Mouse (Mus musculus): ENCODE measurements around the gene Atp6ap2.
"Not testable (repeated sequence)": the region's sequence is repeated elsewhere in the genome, so short reads cannot be mapped to it uniquely, and the experiment has no call there.

Gene Atp6ap2

DNA sequence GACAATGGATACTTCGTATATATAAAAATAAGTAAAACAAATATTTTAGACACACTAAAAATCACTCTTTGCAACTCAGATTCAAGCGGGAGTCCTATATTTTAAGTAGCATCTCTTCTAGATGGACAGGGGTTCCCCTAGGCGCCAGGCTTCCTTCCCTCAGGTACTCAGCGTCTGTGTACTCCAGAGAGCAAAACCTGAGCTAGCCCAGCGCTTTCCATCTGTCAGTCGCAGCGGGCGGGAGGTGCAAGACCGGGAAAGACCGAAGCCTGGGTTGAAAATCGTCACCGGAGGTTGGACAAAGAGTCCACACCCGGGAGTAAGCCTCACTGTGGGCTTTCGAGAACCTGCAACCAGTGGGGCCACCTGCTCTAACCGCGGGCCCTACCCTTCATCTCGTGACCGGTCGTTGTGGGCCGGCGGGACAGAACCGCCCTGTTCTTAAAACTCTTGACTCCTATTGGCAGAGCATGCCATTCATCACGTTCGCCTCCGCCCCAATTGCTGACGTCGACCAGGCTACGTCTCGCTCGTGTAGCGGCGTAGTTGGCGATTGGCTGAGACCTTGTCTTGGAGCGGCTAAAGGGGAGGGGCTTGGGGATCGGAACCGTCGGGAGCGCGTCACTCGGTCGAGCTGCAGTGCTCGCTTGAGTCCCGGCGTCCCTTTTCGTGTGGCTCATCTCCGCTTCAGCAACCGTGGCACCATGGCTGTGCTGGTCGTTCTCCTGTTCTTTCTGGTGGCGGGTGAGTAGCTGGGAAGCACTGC lies at the start of gene Atp6ap2:
TSS of gene Atp6ap2 (plus strand) at position 610 of the 766 bp plus-strand sequence.
- DNase-seq (ENCODE audit: low spot score): peak; percentile 91

DNA sequence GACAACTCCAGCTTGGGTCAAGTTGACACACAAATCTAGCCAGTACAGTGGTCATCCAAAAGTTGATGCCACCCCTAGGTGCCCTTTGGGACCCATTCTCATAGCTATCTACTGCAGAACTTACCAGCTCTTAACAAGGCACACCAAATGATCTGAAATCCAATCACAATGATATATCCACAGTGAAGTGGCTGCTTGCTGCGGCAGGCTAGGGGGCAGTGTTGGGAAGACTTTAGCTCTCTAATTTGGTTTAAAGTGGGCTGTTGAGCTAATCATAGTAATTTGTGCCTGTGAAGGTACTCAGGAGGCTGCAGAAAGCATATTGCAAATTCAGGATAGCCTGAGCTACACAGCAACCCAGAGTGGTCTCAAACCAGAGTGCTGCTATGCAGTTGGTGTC lies 43.2 kb upstream of the Atp6ap2 start:
- DNase-seq (ENCODE audit: low spot score): no peak

DNA sequence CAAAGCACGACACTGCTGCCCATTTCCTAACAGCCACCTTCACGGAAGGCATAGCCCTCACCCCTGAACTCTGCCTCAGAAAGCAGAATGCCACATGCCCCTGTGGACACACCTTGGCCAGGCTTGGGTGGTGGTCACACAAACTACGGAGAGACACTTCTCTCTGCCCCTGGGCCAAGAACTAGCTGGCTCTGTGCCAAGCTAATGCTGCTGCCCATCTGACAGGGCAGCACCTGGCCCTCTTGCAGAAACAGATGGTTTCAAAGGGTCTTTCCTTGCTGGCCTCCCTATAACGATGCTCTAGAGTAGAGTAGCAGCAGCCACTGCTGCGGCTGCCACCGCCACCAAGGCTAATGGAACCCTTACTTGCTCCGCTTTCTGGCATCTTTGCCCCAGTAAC lies 30.5 kb upstream of the Atp6ap2 start:
- DNase-seq (ENCODE audit: low spot score): no peak

DNA sequence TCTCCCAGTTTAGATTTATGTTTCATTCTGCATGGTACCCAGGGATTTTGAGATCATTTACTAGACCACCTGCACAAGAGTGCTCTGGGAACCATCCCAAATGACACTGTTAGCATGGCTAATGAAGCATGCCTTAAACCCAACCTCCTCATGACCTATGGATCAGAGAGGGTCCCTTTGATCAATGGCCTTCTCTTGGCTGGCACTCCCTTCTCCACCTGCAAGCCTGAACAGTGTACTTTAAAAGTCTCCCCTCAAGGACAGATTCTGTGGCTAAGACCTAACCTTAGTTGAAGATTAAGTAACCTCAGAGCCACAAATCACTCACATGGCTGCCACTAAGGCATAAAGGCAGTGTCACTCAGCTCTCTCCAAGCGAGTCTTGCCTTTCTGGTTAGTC lies 16.2 kb upstream of the Atp6ap2 start:
- no peak for DNase-seq (ENCODE audit: low spot score)

DNA sequence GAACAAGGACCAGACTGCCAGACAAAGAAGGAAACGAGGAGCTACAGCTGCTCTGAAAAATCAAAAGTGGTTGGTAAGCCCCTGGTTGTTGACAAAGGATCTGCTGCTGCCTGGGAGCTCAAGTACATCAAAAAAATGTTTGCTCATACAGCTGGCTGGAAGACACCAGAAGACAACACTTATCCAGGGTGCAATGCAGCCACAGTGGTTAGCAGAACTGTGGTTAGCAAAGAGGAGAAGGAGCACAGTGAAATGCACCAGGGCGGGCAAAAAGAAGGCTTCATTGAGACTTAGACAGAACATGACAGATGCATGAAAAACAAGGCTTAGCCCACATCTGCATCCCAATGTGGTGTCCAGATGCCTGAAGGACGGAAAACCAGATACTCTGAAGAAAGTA lies 9.7 kb upstream of the Atp6ap2 start:
- no peak for DNase-seq (ENCODE audit: low spot score)

DNA sequence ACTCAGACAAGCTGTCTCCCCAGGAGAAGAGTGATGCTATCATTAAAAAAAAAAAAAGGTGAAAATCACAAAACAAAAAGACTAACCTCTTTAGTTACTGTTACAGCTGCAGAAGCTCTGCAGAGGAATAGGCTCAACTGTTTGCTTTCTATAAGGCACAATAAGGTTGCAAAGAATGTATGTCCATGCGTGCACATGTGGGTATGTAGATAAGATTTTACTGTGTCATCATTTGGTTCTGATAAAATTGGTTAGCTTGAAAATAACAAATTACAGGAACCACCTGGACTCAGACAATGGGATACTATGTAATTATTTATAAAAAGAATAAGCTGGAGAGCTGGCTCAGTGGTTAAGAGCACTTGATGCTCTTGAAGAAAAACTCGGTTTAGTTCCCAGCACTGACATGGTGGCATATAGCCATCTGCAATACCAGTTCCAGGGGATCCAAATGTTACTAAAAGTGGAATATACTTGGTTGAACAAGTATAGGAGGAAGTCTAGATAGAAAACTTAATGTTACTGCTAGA lies 9.2 kb upstream of the Atp6ap2 start:
- no peak for DNase-seq (ENCODE audit: low spot score)

DNA sequence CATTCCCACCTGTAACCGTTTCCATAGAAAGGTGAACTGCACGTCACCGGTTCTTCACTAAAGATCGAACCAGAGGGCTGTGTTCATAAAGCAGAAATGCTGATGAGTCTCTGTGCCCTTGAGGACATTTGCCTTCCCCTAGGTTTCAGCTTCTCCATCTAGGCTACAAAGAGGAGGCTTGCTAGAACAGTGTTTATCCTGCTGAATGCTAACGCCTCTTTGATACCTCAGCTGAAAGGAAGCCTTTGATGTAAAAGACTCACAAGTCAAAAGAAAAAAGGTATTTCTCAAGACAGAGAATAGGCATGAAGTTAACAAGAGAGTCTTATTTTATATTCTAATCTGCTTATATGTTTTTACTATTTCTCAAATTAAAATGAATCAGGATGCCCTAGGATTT lies 4.3 kb upstream of the Atp6ap2 start:
- no peak for DNase-seq (ENCODE audit: low spot score)

DNA sequence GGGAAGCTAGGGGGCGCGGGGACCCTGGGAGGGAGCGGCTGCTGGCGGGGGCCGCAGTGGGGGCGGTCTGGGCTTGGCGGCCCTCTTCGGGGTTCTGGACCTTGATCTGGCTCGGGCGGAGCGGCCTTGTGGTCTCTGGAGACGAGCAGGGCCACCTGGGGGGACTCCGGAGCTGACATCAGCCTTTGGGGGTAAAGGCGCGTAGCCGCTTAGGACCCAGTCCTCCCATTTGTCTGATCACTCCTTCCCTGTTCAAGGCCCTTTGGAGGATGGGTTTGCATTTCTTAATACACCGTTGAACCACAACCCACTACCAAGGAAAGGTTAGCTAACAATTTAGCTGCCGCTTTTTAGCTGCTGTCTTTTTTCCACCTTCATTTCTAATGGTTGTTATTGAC lies 356 bp downstream of the Atp6ap2 start:
- no peak for DNase-seq (ENCODE audit: low spot score)

DNA sequence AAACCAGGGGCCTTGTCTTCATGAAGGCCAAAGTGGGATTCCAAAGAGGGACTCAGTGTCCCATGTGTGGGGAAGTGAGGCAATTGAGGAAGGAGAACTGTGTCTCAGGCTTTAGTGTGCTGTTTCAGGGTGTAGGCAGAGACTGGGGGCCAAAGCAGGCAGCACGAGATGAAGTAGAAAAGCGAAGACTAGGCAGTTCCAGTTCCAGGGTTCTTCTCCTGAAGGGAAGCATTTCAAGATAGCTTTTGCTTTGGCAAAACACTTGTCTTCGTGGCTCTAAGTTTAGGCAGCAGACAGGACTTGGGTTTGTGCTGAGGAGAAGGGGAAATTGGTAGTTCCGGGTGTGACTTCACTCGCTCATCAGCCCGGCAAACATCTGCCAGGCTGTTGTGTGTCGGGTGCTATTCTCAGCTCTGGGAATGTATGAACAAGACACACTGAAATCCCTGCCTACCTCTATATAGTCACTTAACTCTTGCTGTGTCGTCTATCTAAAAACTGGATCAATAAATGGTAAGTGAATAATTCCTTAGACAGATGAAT lies 3.9 kb downstream of the Atp6ap2 start:
- no peak for DNase-seq (ENCODE audit: low spot score)

DNA sequence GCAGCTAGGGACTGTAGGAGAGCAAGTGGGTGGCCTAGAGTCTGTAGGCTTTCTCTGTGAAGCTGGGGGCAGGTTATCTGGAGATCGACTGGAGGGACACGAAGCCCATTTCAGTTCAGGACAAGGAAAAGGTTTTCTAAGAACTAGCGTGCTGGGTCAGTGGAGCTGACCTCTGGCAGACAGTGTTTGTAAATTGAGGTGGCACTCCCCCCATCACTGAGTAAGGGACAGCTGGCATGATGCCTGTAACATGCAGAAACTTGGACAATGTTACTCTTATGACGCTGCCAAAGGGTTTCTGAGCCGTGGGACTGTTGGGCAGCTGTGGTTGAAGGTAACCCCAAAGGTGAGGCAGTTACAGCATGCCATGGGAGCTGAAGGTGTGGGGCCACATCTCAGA lies 4.4 kb downstream of the Atp6ap2 start:
- no peak for DNase-seq (ENCODE audit: low spot score)

DNA sequence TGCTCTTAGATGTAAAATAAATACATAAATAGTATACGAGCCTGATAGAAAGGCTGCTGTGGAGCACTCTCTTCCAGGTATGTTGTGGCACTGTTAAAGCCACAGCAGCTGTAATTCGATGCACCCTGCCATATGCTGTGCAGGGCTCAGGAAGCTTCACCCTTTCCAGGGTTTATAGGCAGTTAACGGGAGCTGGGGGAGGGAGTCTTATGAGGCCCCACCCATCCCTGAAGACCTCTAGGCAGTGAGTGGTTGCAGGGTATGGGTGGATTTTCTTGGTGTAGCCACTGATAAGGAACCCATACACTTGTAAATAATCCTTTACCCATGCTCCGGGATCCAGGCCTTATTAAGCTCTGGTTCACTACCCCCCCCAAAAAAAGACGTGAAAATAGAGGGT lies 6.2 kb downstream of the Atp6ap2 start:
- no peak for DNase-seq (ENCODE audit: low spot score)

DNA sequence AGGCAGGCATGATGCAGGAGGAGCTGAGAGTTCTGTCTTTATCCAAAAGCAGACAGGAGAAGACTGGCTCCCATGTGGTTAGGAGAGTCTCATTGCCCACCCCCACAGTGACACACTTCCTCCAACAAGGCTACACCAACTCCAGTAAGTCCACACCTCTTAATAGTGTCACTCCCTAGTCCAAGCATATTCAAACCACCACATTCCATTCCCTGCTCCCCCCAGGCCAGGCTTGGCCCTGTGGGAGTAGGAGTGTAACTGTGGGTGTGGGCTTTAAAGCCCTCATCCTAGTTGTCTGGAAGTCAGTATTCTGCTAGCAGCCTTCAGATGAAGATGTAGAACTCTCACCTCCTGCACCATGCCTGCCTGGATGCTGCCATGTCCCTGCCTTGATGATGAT lies 22.9 kb downstream of the Atp6ap2 start:
- not testable (repeated sequence) for DNase-seq (ENCODE audit: low spot score)

DNA sequence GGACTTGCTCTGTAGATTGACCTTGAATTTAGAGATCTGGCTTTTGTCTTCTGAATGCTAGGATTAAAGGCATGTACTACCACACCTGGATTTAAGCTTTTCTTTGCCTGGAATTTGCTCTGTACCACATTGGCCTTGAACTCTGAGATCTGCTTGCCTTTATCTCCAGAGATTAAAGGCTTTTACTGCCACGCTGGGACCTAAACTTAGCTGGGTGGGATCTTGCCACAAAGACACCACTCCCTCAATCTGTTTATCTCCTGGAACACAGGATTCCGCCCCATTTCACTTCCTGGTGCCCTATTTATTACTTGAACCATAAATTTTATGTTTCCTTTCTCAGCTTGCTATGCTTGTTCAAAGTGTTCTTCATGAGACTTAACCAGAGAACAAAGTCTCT lies 23.6 kb downstream of the Atp6ap2 start:
- no peak for DNase-seq (ENCODE audit: low spot score)

DNA sequence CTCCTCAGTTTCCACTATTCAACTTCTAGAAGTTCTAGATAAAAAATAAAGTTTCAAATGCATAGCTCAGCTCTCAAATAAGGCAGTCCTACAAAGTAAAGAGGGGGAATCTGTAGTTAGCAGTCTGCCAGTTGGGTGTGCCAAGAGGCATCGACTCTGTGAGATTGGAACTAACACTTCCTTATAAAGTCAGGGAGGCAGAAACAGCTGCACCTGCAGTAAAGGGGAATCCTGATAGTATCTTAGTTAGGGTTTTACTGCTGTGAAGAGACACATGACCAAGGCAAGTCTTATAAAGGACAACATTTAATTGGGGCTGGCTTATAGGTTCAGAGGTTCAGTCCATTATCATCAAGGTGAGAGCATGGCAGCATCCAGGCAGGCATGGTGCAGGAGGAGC lies 24.8 kb downstream of the Atp6ap2 start:
- DNase-seq (ENCODE audit: low spot score): not testable (repeated sequence)

DNA sequence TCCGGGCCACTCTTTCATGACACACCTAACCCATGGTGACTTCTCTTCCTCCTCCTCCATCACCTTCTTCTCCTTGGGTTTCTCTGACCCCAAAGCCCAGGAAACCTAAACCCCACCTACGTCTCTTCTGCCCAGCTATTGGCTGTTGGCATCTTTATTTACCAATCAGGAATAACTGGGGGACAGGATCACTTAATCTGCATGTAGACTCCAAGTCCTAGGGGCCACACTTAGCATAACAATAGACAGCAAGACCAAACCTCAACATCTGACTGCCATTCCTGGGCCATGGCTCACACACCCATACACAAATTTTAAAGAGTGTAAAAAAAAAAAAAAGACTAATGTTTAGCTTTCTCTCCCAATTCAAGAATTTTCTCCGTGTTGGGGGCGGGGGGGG lies 37.5 kb downstream of the Atp6ap2 start:
- DNase-seq (ENCODE audit: low spot score): no peak

DNA sequence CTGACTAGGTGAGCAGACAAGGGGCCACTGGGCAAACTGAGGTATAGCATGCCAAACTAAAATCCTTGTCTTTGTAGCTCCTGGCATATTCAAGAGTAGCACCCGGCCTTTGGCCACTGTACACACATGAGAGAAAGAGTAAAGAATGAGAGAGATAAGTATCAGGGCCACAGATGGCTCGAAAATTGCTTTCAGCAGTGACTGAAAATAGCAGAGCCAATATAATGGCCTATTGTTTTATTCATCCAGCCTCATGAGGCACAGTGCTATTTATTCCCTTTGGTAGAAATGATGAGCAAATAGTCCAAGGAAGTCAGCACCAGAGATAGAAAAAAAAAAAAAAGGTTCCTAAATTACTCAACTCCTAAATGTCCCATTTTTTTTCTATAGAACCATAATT lies 57.4 kb downstream of the Atp6ap2 start:
- DNase-seq (ENCODE audit: low spot score): no peak

DNA sequence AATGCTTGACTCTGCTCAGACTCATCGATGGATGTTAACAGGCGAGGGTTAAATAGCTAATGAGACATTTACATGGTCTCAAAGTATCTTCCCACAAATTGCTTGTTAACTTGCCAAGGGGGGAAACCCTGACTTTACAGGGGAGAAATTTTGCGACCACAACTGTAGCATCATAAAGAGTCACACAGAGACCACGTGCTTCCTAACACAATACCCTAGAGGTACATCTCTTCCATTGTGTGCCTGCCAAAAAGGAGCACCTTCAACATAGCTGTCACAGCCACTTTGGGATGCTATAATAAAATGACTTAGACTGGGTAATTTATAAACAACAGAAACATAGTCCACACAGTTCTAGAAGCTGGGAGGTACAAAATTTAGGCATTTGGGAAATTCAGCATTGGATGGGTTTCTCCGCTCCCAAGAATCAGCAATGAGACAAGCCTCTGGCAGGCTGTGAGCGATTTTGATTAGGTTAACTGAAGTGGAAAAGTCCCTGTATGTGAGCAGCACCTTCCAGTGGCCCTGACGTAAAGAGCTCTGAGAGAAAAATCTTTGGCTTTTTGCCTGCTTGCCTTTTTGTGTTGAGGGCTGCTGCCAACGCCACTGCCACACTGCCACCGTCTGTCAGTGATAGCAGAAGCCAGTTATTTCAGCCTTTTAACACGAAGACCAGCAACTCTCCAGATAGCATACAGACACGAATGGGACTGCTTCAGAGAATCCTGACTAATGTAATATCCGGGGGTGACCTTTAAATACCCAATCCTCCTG lies 58.1 kb downstream of the Atp6ap2 start:
- no peak for DNase-seq (ENCODE audit: low spot score)

DNA sequence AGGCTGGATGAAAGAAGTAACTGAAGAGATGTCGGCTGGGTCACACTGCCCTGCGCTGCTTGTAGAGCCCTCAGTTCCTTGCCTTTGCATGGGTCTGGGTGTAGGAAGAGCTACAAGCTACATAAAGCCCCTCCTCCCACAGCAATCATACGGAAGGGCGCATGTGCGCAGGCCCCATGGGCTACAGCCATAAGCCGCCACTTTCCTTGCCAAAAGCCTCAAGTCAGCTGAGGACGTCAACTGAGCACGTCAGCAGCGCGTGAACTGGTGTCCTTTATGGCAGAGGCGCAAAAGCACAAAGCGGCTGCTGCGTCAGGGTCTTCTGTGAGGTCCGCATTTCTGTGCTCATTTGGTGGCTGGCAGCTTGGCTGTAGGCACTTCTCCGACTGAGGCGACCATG lies 64.3 kb downstream of the Atp6ap2 start:
- no peak for DNase-seq (ENCODE audit: low spot score)

DNA sequence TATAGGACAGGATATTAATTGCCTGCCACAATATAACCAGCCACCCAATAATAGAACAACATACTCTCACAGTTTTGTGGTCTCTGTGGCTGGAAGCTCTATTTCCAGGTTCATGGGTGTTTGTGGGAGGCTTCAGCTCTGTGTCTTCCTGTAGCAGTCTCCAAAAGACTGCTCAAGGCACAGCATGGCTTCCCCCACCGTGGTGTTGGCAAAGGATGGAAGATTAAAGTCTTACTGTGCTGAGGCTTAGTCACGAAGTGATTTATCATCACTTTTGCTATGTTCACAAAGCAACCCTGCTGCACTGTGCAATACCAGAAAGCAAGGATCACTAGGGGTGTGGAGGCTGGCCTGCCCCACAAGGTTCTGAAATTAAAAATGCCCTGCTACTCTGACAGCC lies 66.3 kb downstream of the Atp6ap2 start:
- no peak for DNase-seq (ENCODE audit: low spot score)
